Mouse (Mus musculus): Measurements from ENCODE around the gene Fbxo6. TPM values are rescaled to one million over a fixed set of nuclear protein-coding genes. Genes with fewer than 3 reads are reported as not detected.

Fbxo6 gene
- polyA plus RNA-seq, 1 experiment from 2014 or later, result 30.1 TPM

DNA sequence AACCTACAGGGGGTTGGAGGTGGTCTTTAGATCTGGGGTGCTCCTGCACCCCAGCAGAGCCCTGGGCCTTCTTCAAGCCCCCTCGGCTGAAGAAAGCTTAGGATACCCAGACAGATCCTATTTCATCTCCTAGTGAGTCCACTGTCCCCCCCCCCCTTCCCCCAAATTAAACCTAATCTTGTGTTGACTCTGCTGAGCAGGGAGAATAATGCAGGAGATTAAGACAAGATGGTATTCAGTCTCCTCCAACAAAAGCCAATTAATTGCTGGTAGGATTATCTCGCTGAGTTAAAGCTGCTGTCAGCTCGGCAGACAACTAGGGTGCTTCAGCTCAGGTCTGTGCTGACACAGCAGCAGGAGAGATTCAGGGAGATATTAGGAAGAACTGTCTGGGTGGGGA lies 19.3 kb upstream of the Fbxo6 start:
- 44% methylated on average over 3 of the region's 3 CpGs for WGBS (ENCODE audit: insufficient replicate concordance)
- ATAC-seq (no peak), DNase-seq (no peak)
- Histone ChIP-seq H3K27ac (ENCODE audit: low read depth) (no peak overlapping the region), H3K36me3 (replicated peaks; ENCODE audit: insufficient read depth, low read length) (no peaks in the 10 kb centered on the region), H3K4me1 (ENCODE audit: insufficient read depth) (no peaks in the 10 kb centered on the region), H3K4me2 (ENCODE audit: low read depth, low read length) (no peak overlapping the region), H3K9ac (replicated peaks) (no peak overlapping the region), H3K27me3 (ENCODE audit: insufficient read depth, low read length) (peaks cover 73% of the 10 kb centered on the region), H3K9me3 (ENCODE audit: low read length) (no peaks in the 10 kb centered on the region), H3K4me3 (ENCODE audit: low read depth, low read length) (no peak overlapping the region)
- no peak for TF ChIP-seq CTCF (IDR thresholded peaks at IDR 0.05; ENCODE audit: low read depth)
- TF ChIP-seq EP300 (IDR thresholded peaks at IDR 0.05; ENCODE audit: low read depth), result no peak

DNA sequence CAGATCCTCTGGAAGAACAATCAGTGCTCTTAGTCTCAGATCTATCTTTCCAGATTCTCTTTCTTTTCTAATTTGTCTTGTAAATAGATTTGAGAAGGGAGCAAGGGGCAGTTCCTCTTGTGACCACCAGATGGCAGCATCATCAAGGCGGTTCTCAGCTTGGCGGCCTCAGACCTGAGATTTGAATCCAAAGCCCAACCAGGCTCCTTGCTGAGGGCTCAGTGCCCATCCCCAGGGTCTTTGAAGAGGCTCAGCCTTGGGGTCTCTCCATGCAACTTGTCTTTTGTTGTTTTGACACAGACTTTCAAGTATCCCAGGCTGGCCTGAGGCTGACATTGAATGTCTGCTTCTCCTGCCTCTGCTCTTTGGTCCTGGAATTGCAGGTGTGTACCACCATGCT lies 18.9 kb upstream of the Fbxo6 start:
- H3K36me3 ChIP-seq (replicated peaks; ENCODE audit: insufficient read depth, low read length), result no peaks in the 10 kb centered on the region
- H3K9ac ChIP-seq (replicated peaks), result no peak overlapping the region
- no peak overlapping the region for H3K27ac ChIP-seq (ENCODE audit: low read depth)
- 2% methylated on average over 2 of the region's 2 CpGs for WGBS (ENCODE audit: insufficient replicate concordance)
- DNase-seq (peak; percentile 60), ATAC-seq (no peak)
- H3K4me3 ChIP-seq (ENCODE audit: low read depth, low read length), result no peak overlapping the region
- H3K4me1 ChIP-seq (ENCODE audit: insufficient read depth), result no peaks in the 10 kb centered on the region
- TF ChIP-seq CTCF (IDR thresholded peaks at IDR 0.05; ENCODE audit: low read depth) (peak; percentile 97), EP300 (IDR thresholded peaks at IDR 0.05; ENCODE audit: low read depth) (no peak)
- H3K27me3 ChIP-seq (ENCODE audit: insufficient read depth, low read length), result peaks cover 73% of the 10 kb centered on the region
- no peak overlapping the region for H3K4me2 ChIP-seq (ENCODE audit: low read depth, low read length)
- no peaks in the 10 kb centered on the region for H3K9me3 ChIP-seq (ENCODE audit: low read length)

DNA sequence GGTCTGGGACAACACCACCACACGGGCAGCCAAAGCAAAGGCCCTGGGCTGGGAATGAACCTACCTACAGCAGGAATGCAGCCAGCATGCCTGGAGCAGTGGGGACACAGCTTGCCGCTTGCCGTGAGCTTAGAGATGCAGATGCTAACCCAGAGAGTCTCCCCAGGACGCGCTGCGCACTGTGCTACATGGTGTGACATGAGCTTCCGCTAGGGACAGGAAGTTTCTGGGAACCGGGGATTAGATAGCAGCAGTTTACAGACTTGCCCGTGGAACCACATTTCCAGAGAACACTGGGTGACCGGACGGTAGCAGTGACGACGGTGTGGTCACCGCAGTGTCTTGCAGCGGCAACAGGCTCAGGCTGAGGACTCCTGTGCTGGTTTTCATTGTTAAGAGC lies 17.6 kb upstream of the Fbxo6 start:
- no peak overlapping the region for H3K27ac ChIP-seq (ENCODE audit: low read depth)

DNA sequence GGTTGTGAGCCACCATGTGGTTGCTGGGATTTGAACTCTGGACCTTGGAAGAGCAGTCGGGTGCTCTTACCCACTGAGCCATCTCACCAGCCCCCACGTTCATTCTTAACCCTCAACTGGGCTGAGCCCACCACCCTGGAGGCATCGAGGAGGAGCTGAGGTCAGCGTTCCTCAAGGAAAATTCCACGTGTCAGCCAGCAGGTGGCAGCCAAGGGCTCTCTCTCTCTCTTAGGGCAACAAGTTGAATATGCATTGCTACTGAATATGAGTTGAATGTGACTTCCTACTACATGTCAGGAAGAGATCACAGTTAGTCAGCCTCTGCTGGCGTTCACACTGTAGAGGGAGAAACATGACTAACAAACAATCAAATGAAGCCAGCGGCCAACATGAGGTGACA lies 16.3 kb upstream of the Fbxo6 start:
- peak; percentile 72 for DNase-seq
- no peaks in the 10 kb centered on the region for H3K9me3 ChIP-seq (ENCODE audit: low read length)
- no peak for ATAC-seq
- 12% methylated on average over 7 of the region's 7 CpGs for WGBS (ENCODE audit: insufficient replicate concordance)
- H3K4me2 ChIP-seq (ENCODE audit: low read depth, low read length), result no peak overlapping the region
- H3K9ac ChIP-seq (replicated peaks), result no peak overlapping the region
- H3K4me3 ChIP-seq (ENCODE audit: low read depth, low read length), result no peak overlapping the region
- H3K4me1 ChIP-seq (ENCODE audit: insufficient read depth), result peaks cover 2% of the 10 kb centered on the region; the same call in 1 of the 2 replicates
- no peak overlapping the region for H3K27ac ChIP-seq (ENCODE audit: low read depth)
- H3K36me3 ChIP-seq (replicated peaks; ENCODE audit: insufficient read depth, low read length), result no peaks in the 10 kb centered on the region
- peak; percentile 85 for TF ChIP-seq CTCF (IDR thresholded peaks at IDR 0.05; ENCODE audit: low read depth)
- no peak for TF ChIP-seq EP300 (IDR thresholded peaks at IDR 0.05; ENCODE audit: low read depth)
- peaks cover 76% of the 10 kb centered on the region for H3K27me3 ChIP-seq (ENCODE audit: insufficient read depth, low read length)

More for the DNA sequence above, 17.6 kb upstream of the Fbxo6 start:
- no peak overlapping the region for H3K9ac ChIP-seq (replicated peaks)
- H3K27me3 ChIP-seq (ENCODE audit: insufficient read depth, low read length), result peaks cover 75% of the 10 kb centered on the region
- DNase-seq (no peak), ATAC-seq (peak; percentile 16; the same call in 1 of the 2 replicates)
- WGBS (ENCODE audit: insufficient replicate concordance), result 12% methylated on average over 15 of the region's 15 CpGs
- no peak for TF ChIP-seq CTCF (IDR thresholded peaks at IDR 0.05; ENCODE audit: low read depth)
- TF ChIP-seq EP300 (IDR thresholded peaks at IDR 0.05; ENCODE audit: low read depth), result no peak
- no peak overlapping the region for H3K4me3 ChIP-seq (ENCODE audit: low read depth, low read length)
- H3K9me3 ChIP-seq (ENCODE audit: low read length), result no peaks in the 10 kb centered on the region
- H3K4me1 ChIP-seq (ENCODE audit: insufficient read depth), result no peaks in the 10 kb centered on the region
- no peak overlapping the region for H3K4me2 ChIP-seq (ENCODE audit: low read depth, low read length)
- H3K36me3 ChIP-seq (replicated peaks; ENCODE audit: insufficient read depth, low read length), result no peaks in the 10 kb centered on the region

DNA sequence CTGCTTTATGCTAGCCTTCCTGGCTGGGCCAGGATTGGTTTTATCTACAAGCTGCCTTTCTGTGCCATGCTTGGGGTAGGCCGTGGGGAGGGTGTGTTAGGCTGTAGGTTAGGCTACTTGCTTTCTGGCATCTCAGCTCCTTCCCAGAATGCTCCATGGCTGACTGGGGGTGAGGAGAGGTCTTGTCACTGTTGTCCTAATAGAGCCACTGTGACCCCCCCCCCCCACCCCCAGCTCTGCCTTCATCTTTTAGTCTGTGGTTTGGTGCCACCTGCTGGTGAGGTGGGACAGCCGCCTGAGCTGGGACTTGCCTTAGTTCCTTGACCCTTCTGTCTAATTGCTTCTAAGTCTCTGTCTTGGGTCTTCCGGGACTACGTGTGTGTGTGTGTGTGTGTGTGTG lies 15.0 kb upstream of the Fbxo6 start:
- no peak for ATAC-seq
- Histone ChIP-seq H3K27ac (ENCODE audit: low read depth) (no peak overlapping the region), H3K4me1 (ENCODE audit: insufficient read depth) (peaks cover 2% of the 10 kb centered on the region; the same call in 1 of the 2 replicates), H3K36me3 (replicated peaks; ENCODE audit: insufficient read depth, low read length) (no peaks in the 10 kb centered on the region), H3K4me2 (ENCODE audit: low read depth, low read length) (no peak overlapping the region), H3K27me3 (ENCODE audit: insufficient read depth, low read length) (peaks cover 76% of the 10 kb centered on the region), H3K9me3 (ENCODE audit: low read length) (no peaks in the 10 kb centered on the region), H3K4me3 (ENCODE audit: low read depth, low read length) (no peak overlapping the region), H3K9ac (replicated peaks) (no peak overlapping the region)
- TF ChIP-seq CTCF (IDR thresholded peaks at IDR 0.05; ENCODE audit: low read depth), result peak; percentile 70
- no peak for TF ChIP-seq EP300 (IDR thresholded peaks at IDR 0.05; ENCODE audit: low read depth)
- DNase-seq, result peak; percentile 72
- 21% methylated on average over 4 of the region's 4 CpGs for WGBS (ENCODE audit: insufficient replicate concordance)

DNA sequence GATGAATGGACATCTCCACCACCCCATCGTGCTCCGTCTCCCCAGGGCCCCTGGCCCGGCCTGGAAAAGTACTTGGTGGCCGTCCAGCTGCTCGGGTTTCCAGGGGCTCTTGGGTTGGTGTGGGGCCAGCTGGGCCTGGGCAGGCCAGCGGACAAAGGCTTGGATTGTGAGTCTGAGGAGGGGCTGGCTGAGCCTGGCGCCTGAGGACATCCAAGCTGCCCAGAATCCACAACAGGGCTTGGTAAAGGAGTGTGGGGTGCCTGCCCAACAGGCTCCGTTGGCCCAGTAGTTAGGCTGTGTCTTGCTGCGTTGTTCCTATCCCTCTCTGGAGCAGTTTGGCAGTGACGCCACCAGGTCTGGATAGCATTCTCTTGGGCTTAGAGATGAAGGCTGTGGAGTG lies 14.5 kb upstream of the Fbxo6 start:
- Histone ChIP-seq H3K9me3 (ENCODE audit: low read length) (no peaks in the 10 kb centered on the region), H3K27me3 (ENCODE audit: insufficient read depth, low read length) (peaks cover 77% of the 10 kb centered on the region), H3K9ac (replicated peaks) (no peak overlapping the region), H3K36me3 (replicated peaks; ENCODE audit: insufficient read depth, low read length) (no peaks in the 10 kb centered on the region), H3K4me1 (ENCODE audit: insufficient read depth) (peaks cover 2% of the 10 kb centered on the region; the same call in 1 of the 2 replicates), H3K4me2 (ENCODE audit: low read depth, low read length) (no peak overlapping the region), H3K27ac (ENCODE audit: low read depth) (no peak overlapping the region), H3K4me3 (ENCODE audit: low read depth, low read length) (no peak overlapping the region)
- WGBS (ENCODE audit: insufficient replicate concordance), result 19% methylated on average over 10 of the region's 10 CpGs
- DNase-seq (no peak), ATAC-seq (no peak)
- TF ChIP-seq CTCF (IDR thresholded peaks at IDR 0.05; ENCODE audit: low read depth), result no peak
- TF ChIP-seq EP300 (IDR thresholded peaks at IDR 0.05; ENCODE audit: low read depth), result no peak

DNA sequence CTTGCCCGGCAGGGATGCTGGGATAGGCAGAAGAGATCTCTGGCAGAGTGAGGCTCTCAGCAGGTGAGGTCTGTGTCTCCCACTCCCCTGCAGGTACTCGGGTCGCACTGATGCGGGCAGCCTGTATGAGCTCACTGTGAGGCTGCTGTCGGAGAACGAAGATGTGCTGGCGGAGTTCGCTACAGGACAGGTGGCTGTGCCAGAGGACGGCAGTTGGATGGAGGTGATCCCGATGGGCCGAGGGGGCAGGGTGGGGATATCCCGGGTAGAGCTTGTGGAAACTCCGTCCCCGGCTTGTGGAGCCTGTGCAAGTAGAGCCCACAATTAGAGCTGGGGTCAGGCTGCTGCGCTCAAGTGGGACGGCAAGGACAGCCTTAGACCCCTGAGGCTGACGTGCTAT lies 13.6 kb upstream of the Fbxo6 start:
- Histone ChIP-seq H3K4me3 (ENCODE audit: low read depth, low read length) (no peak overlapping the region), H3K27ac (ENCODE audit: low read depth) (no peak overlapping the region), H3K36me3 (replicated peaks; ENCODE audit: insufficient read depth, low read length) (no peaks in the 10 kb centered on the region), H3K9ac (replicated peaks) (no peak overlapping the region), H3K27me3 (ENCODE audit: insufficient read depth, low read length) (peaks cover 78% of the 10 kb centered on the region), H3K9me3 (ENCODE audit: low read length) (no peaks in the 10 kb centered on the region), H3K4me2 (ENCODE audit: low read depth, low read length) (no peak overlapping the region), H3K4me1 (ENCODE audit: insufficient read depth) (peaks cover 2% of the 10 kb centered on the region; the same call in 1 of the 2 replicates)
- TF ChIP-seq CTCF (IDR thresholded peaks at IDR 0.05; ENCODE audit: low read depth) (no peak), EP300 (IDR thresholded peaks at IDR 0.05; ENCODE audit: low read depth) (no peak)
- ATAC-seq (no peak), DNase-seq (no peak)
- WGBS (ENCODE audit: insufficient replicate concordance), result 14% methylated on average over 17 of the region's 17 CpGs
